Mouse (Mus musculus) kidney, embryonic 14.5 days (tissue): ENCODE measurements around the gene Hrh3. TPM values are rescaled to one million over a fixed set of nuclear protein-coding genes. Genes with fewer than 3 reads are reported as not detected.

ENCODE experiments used
- ATAC-seq: fragments of 200-750 bp; cut with Nextera tagmentation; 2 replicates; pipeline ENCODE4 v1.8.0; 2017; ENCODE audit warnings: moderate number of reproducible peaks, mild to moderate bottlenecking, moderate TSS enrichment, moderate library complexity; ENCODE audit not compliant: low FRiP score, low TSS enrichment
- H3K27ac ChIP-seq: fragments of 300-500 bp; sonication (generic); 2 replicates; pipeline ENCODE4 v1.5.1; 2014; ENCODE audit warnings: low read depth, mild to moderate bottlenecking, low read length, moderate library complexity, mixed read lengths
- H3K27me3 ChIP-seq: fragments of 300-500 bp; sonication (generic); 2 replicates; pipeline ENCODE4 v1.6.1; 2014; ENCODE audit warnings: mild to moderate bottlenecking, low read length; ENCODE audit not compliant: control insufficient read depth, insufficient read depth
- H3K36me3 ChIP-seq: fragments of 300-500 bp; sonication (generic); 2 replicates; pipeline ENCODE4 v1.6.1; 2014; ENCODE audit warnings: low read length, mixed read lengths; ENCODE audit not compliant: control insufficient read depth, insufficient read depth
- H3K4me1 ChIP-seq: fragments of 300-500 bp; sonication (generic); 2 replicates; pipeline ENCODE4 v1.6.1; 2014; ENCODE audit warnings: low read length, mixed read lengths; ENCODE audit not compliant: control insufficient read depth, insufficient read depth
- H3K4me2 ChIP-seq: fragments of 300-500 bp; sonication (generic); replicated peaks from 2 replicates; pipeline ENCODE4 v1.6.1; 2014; ENCODE audit warnings: low read depth, mild to moderate bottlenecking, low read length
- H3K4me3 ChIP-seq: fragments of 300-500 bp; sonication (generic); 2 replicates; pipeline ENCODE4 v1.5.1; 2014; ENCODE audit warnings: mild to moderate bottlenecking, low read length
- H3K9ac ChIP-seq: fragments of 300-500 bp; sonication (generic); 2 replicates; pipeline ENCODE4 v1.6.1; 2014; ENCODE audit warnings: low read depth, mild to moderate bottlenecking, low read length, moderate library complexity
- H3K9me3 ChIP-seq: fragments of 300-500 bp; sonication (generic); 2 replicates; pipeline ENCODE4 v1.6.1; 2016; ENCODE audit warnings: low read length; ENCODE audit not compliant: control insufficient read depth
- WGBS: fragments of 180-500 bp; shearing (Covaris S2); extraction: QIAGEN DNeasy Blood & Tissue Kit; methylation state at CpG from one replicate; pipeline ENCODE4 v1.1.7; 2014; 5-methylcytosine and 5-hydroxymethylcytosine counted together
- polyA plus RNA-seq: library from polyadenylated mRNA; unstranded; fragments of >200 nt; fragmentation: Nextera tagmentation; extraction: Ambion mirVana; gene quantifications from 2 replicates; pipeline ENCODE4 v1.2.1, GENCODE M21; 2014

Hrh3 gene
- polyA plus RNA-seq, 1 experiment from 2014 or later: not detected

DNA sequence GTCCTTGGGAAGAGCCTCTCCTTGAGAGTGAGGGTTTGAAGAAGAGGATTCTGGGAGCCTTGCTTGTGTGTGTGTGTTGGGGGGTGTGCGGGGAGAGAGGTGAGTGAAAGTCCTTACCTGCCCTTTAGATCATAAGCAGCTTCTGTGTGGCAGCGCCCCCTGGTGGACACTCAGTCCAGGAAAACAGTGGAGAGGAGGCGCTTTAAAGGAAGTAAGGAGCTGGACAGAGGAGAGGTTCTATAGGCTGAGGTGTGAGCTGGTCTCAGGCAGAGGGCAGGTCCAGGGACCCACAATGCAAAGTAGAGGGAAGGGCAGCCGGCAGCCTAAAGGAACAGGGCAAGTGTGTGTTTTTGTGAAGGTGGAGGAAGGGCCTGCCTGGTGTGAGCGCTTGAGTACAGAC lies 53.3 kb downstream of the Hrh3 start:
- H3K4me1 ChIP-seq: no peaks in the 10 kb centered on the region
- 25% methylated on average over 5 of the region's 5 CpGs for WGBS
- H3K27me3 ChIP-seq: no peaks in the 10 kb centered on the region

More for the DNA sequence above, 53.3 kb downstream of the Hrh3 start:
- H3K36me3 ChIP-seq: peaks cover 24% of the 10 kb centered on the region; the same call in 1 of the 2 replicates
- H3K4me3 ChIP-seq: no peak overlapping the region
- H3K4me2 ChIP-seq: no peak overlapping the region
- ATAC-seq: peak; percentile 60
- no peak overlapping the region for H3K9ac ChIP-seq
- H3K9me3 ChIP-seq: no peaks in the 10 kb centered on the region
- no peak overlapping the region for H3K27ac ChIP-seq

Other genes starting within 250 kb of the Hrh3 start
- gene Taf4, start 127.8 kb downstream of the Hrh3 start, polyA plus RNA-seq: 5.9 and 6.0 TPM in 2 replicates
- 8.6 and 18.3 TPM in 2 replicates for gene Lsm14b, start 79.5 kb downstream of the Hrh3 start, polyA plus RNA-seq
- gene Psma7, start 62.1 kb downstream of the Hrh3 start, polyA plus RNA-seq: 713 and 771 TPM in 2 replicates
- 3.5 and 6.9 TPM in 2 replicates for gene Ss18l1, start 62.0 kb downstream of the Hrh3 start, polyA plus RNA-seq
- gene Mtg2, start 33.9 kb downstream of the Hrh3 start, polyA plus RNA-seq: 24.6 and 28.6 TPM in 2 replicates
- 18.4 and 34.4 TPM in 2 replicates for gene Osbpl2, start 14.8 kb upstream of the Hrh3 start, polyA plus RNA-seq
- gene Adrm1, start 67.0 kb upstream of the Hrh3 start, polyA plus RNA-seq: 159 and 160 TPM in 2 replicates
- gene Lama5, start 121.4 kb upstream of the Hrh3 start, polyA plus RNA-seq: 43.1 and 54.1 TPM in 2 replicates
- 730 and 1,037 TPM in 2 replicates for gene Rps21, start 152.9 kb upstream of the Hrh3 start, polyA plus RNA-seq
- 13.3 and 21.1 TPM in 2 replicates for gene Cables2, start 169.0 kb upstream of the Hrh3 start, polyA plus RNA-seq
- 0.37 and 1.1 TPM in 2 replicates for gene Rbbp8nl, start 185.4 kb upstream of the Hrh3 start, polyA plus RNA-seq
- 3.5 and 4.5 TPM in 2 replicates for gene Gata5, start 230.2 kb upstream of the Hrh3 start, polyA plus RNA-seq